Mouse (Mus musculus): ENCODE measurements around the gene Mdc1. TPM values are rescaled to one million over a fixed set of nuclear protein-coding genes. Genes with fewer than 3 reads are reported as not detected.

Mdc1 gene
- polyA plus RNA-seq, 1 experiment from 2014 or later = 13.2 TPM

GRCm38 (mm10) chr17:35832400-35833238 is 8.7 kb upstream of the Mdc1 start:
- no peak for ATAC-seq
- Histone ChIP-seq H3K36me3 (ENCODE audit: control insufficient read depth, insufficient read depth) (peaks cover 44% of the 10 kb centered on the region), H3K4me3 (replicated peaks; ENCODE audit: low read length) (no peak overlapping the region), H3K4me2 (ENCODE audit: low read length) (no peak overlapping the region), H3K27ac (ENCODE audit: low read length) (peak overlapping the region; percentile 41), H3K4me1 (replicated peaks; ENCODE audit: control insufficient read depth, insufficient read depth, low read length) (peaks cover 45% of the 10 kb centered on the region), H3K9ac (replicated peaks; ENCODE audit: low read depth, low read length) (0 out of 2 replicates have a peak overlapping the region, but pooled peaks have one; percentile 6), H3K9me3 (ENCODE audit: control insufficient read depth, low read length) (no peaks in the 10 kb centered on the region), H3K27me3 (replicated peaks; ENCODE audit: control insufficient read depth, insufficient read depth, low read length) (no peaks in the 10 kb centered on the region)
- WGBS = 64% methylated on average over 8 of the region's 8 CpGs

DNA sequence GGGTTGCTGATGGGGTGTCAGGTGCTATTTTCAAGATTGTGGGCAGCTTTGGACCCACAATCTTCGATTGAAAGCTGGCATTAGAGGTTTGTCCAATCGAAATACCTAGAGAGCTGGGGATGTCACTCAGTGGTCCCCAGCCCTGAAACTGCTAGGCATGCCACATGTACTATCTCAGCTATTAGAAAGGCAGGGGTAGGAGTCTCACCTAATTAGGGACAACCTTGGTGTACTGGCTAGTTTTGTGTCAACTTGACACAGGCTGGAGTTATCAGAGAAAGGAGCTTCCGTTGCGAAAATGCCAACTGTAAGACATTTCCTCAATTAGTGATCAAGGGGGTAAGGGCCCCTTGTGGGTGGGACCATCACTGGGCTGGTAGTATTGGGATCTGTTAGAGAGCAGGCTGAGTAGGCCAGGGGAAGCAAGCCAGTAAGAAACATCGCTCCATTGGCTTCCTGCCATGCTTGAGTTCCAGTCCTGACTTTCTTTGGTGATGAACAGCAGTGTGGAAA is 8.0 kb upstream of the Mdc1 start:
- Histone ChIP-seq H3K9ac (replicated peaks; ENCODE audit: low read depth, low read length) (no peak overlapping the region), H3K36me3 (ENCODE audit: control insufficient read depth, insufficient read depth) (peaks cover 42% of the 10 kb centered on the region), H3K27me3 (replicated peaks; ENCODE audit: control insufficient read depth, insufficient read depth, low read length) (no peaks in the 10 kb centered on the region), H3K4me1 (replicated peaks; ENCODE audit: control insufficient read depth, insufficient read depth, low read length) (peaks cover 45% of the 10 kb centered on the region), H3K27ac (ENCODE audit: low read length) (no peak overlapping the region; the same call in none of the 2 replicates), H3K9me3 (ENCODE audit: control insufficient read depth, low read length) (no peaks in the 10 kb centered on the region), H3K4me2 (ENCODE audit: low read length) (no peak overlapping the region), H3K4me3 (replicated peaks; ENCODE audit: low read length) (no peak overlapping the region)
- 19% methylated on average over 5 of the region's 5 CpGs for WGBS
- no peak for ATAC-seq

DNA sequence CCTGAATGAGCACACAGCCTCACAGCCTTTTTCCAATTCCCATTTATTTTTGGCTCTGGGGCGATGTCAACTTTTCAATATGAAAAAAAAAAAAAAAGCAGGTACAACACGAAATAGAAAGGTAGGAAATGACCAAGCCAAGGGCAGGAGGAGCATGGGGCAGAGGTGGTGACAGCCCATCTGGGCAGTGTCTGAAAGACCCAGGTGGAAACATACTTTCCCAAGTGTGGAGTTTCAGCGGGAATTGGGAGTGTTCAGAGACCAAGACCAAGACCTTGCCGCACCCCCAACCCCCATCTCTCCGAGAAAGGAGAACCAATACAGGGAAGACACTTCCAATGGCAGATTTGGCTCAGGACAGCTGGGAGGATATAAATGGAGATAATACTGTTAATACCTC is 7.4 kb upstream of the Mdc1 start:
- H3K4me3 ChIP-seq (replicated peaks; ENCODE audit: low read length) = peak overlapping the region; percentile 16
- no peaks in the 10 kb centered on the region for H3K27me3 ChIP-seq (replicated peaks; ENCODE audit: control insufficient read depth, insufficient read depth, low read length)
- H3K27ac ChIP-seq (ENCODE audit: low read length) = no peak overlapping the region
- ATAC-seq = no peak
- peaks cover 42% of the 10 kb centered on the region for H3K36me3 ChIP-seq (ENCODE audit: control insufficient read depth, insufficient read depth)
- WGBS = 54% methylated on average over 5 of the region's 5 CpGs
- peak overlapping the region; percentile 84 for H3K4me2 ChIP-seq (ENCODE audit: low read length)
- no peaks in the 10 kb centered on the region for H3K9me3 ChIP-seq (ENCODE audit: control insufficient read depth, low read length)
- 0 out of 2 replicates have a peak overlapping the region, but pooled peaks have one; percentile 23 for H3K9ac ChIP-seq (replicated peaks; ENCODE audit: low read depth, low read length)
- peaks cover 47% of the 10 kb centered on the region for H3K4me1 ChIP-seq (replicated peaks; ENCODE audit: control insufficient read depth, insufficient read depth, low read length)

- no peak for ATAC-seq
- peaks cover 42% of the 10 kb centered on the region for H3K36me3 ChIP-seq (ENCODE audit: control insufficient read depth, insufficient read depth)
- 72% methylated on average over 26 of the region's 26 CpGs for WGBS
- H3K4me2 ChIP-seq (ENCODE audit: low read length) = peak overlapping the region; percentile 84
- H3K4me1 ChIP-seq (replicated peaks; ENCODE audit: control insufficient read depth, insufficient read depth, low read length) = peaks cover 51% of the 10 kb centered on the region
- peak overlapping the region; percentile 83 for H3K9ac ChIP-seq (replicated peaks; ENCODE audit: low read depth, low read length)
- H3K4me3 ChIP-seq (replicated peaks; ENCODE audit: low read length) = peak overlapping the region; percentile 63
- peak overlapping the region; percentile 28; the same call in 1 of the 2 replicates for H3K27ac ChIP-seq (ENCODE audit: low read length)
- H3K27me3 ChIP-seq (replicated peaks; ENCODE audit: control insufficient read depth, insufficient read depth, low read length) = no peaks in the 10 kb centered on the region
- no peaks in the 10 kb centered on the region for H3K9me3 ChIP-seq (ENCODE audit: control insufficient read depth, low read length)
Measured at GRCm38 (mm10) chr17:35834696-35835422, 6.5 kb upstream of the Mdc1 start.

- no peaks in the 10 kb centered on the region for H3K27me3 ChIP-seq (replicated peaks; ENCODE audit: control insufficient read depth, insufficient read depth, low read length)
- peak overlapping the region; percentile 63 for H3K4me3 ChIP-seq (replicated peaks; ENCODE audit: low read length)
- WGBS = 67% methylated on average over 26 of the region's 26 CpGs
- peaks cover 41% of the 10 kb centered on the region for H3K36me3 ChIP-seq (ENCODE audit: control insufficient read depth, insufficient read depth)
- no peaks in the 10 kb centered on the region for H3K9me3 ChIP-seq (ENCODE audit: control insufficient read depth, low read length)
- peaks cover 47% of the 10 kb centered on the region for H3K4me1 ChIP-seq (replicated peaks; ENCODE audit: control insufficient read depth, insufficient read depth, low read length)
- H3K27ac ChIP-seq (ENCODE audit: low read length) = no peak overlapping the region; the same call in 1 of the 2 replicates
- ATAC-seq = no peak
- H3K4me2 ChIP-seq (ENCODE audit: low read length) = peak overlapping the region; percentile 84
- H3K9ac ChIP-seq (replicated peaks; ENCODE audit: low read depth, low read length) = peak overlapping the region; percentile 83
Measured at GRCm38 (mm10) chr17:35835424-35836140, 5.7 kb upstream of the Mdc1 start.

DNA sequence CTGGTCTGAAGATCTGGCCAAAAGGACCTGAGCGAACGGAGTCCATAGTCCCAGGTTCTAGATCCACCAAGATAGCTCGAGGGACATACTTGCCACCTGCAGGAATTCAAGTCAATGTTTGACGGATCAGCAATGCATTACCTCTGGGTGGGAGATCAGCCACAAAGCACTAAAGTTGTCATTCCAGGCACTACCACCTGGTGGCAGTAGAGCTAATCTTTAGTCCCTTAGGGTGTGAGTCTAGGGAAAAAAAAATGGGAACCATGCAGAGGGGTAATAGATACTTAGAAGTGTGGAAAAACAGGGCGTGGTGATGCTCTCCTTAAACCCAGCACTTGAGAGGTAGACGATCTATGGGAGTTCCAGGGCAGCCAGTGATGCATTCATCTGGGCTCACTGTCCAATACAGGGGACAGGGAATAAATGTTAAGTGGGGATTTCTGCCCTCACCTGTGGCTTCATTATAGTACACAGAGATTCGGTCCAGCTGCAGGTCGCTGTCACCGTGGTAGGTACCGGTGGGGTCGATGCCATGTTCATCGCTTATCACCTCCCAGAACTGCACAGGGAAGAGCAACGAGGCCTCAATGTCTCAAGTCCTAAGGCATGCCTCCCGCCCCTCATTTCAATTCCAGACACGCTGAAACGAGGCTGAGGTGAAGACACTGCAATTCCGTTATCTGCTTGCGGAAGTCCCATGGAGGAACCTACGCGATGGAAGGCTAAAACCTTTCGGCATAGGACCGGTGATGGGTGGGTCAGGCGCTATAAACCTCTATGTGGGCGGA is 4.9 kb upstream of the Mdc1 start:
- H3K4me3 ChIP-seq (replicated peaks; ENCODE audit: low read length) = peak overlapping the region; percentile 63
- peaks cover 49% of the 10 kb centered on the region for H3K4me1 ChIP-seq (replicated peaks; ENCODE audit: control insufficient read depth, insufficient read depth, low read length)
- peaks cover 37% of the 10 kb centered on the region for H3K36me3 ChIP-seq (ENCODE audit: control insufficient read depth, insufficient read depth)
- no peaks in the 10 kb centered on the region for H3K9me3 ChIP-seq (ENCODE audit: control insufficient read depth, low read length)
- no peaks in the 10 kb centered on the region for H3K27me3 ChIP-seq (replicated peaks; ENCODE audit: control insufficient read depth, insufficient read depth, low read length)
- peak overlapping the region; percentile 84 for H3K4me2 ChIP-seq (ENCODE audit: low read length)
- H3K9ac ChIP-seq (replicated peaks; ENCODE audit: low read depth, low read length) = peak overlapping the region; percentile 83
- 8% methylated on average over 24 of the region's 24 CpGs for WGBS
- ATAC-seq = no peak
- peak overlapping the region; percentile 94 for H3K27ac ChIP-seq (ENCODE audit: low read length)

- no peaks in the 10 kb centered on the region for H3K9me3 ChIP-seq (ENCODE audit: control insufficient read depth, low read length)
- H3K4me1 ChIP-seq (replicated peaks; ENCODE audit: control insufficient read depth, insufficient read depth, low read length) = peaks cover 52% of the 10 kb centered on the region
- ATAC-seq = peak; percentile 34
- H3K36me3 ChIP-seq (ENCODE audit: control insufficient read depth, insufficient read depth) = peaks cover 37% of the 10 kb centered on the region
- H3K4me2 ChIP-seq (ENCODE audit: low read length) = peak overlapping the region; percentile 84
- peak overlapping the region; percentile 94 for H3K27ac ChIP-seq (ENCODE audit: low read length)
- peak overlapping the region; percentile 63 for H3K4me3 ChIP-seq (replicated peaks; ENCODE audit: low read length)
- WGBS = under 1% methylated on average over 25 of the region's 25 CpGs
- H3K27me3 ChIP-seq (replicated peaks; ENCODE audit: control insufficient read depth, insufficient read depth, low read length) = no peaks in the 10 kb centered on the region
- peak overlapping the region; percentile 83 for H3K9ac ChIP-seq (replicated peaks; ENCODE audit: low read depth, low read length)
Measured at GRCm38 (mm10) chr17:35836991-35837422, 4.3 kb upstream of the Mdc1 start.

DNA sequence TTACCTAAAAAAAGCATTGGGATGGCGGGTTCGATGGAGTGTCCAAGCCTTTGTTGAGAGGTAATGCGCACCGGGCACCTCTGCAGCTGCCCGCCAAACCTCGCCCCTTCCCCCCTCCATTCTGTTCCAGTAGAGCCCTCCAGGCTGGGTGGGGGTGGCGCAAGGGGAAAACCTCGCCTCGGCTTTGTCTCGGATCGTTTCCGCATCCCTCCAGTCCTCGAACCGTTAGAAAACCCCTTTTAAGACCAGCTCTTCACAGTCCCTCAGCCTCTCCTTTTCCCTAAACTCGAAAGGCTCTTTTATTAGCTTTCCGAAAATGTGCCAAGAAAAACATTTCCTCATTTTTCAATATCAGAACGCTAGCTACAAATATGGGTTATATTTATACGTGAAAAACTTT is 3.8 kb upstream of the Mdc1 start:
- H3K36me3 ChIP-seq (ENCODE audit: control insufficient read depth, insufficient read depth) = peaks cover 35% of the 10 kb centered on the region
- peak overlapping the region; percentile 63 for H3K4me3 ChIP-seq (replicated peaks; ENCODE audit: low read length)
- ATAC-seq = no peak
- H3K4me2 ChIP-seq (ENCODE audit: low read length) = peak overlapping the region; percentile 2; the same call in 1 of the 2 replicates
- H3K27ac ChIP-seq (ENCODE audit: low read length) = peak overlapping the region; percentile 94
- peak overlapping the region; percentile 83 for H3K9ac ChIP-seq (replicated peaks; ENCODE audit: low read depth, low read length)
- no peaks in the 10 kb centered on the region for H3K27me3 ChIP-seq (replicated peaks; ENCODE audit: control insufficient read depth, insufficient read depth, low read length)
- no peaks in the 10 kb centered on the region for H3K9me3 ChIP-seq (ENCODE audit: control insufficient read depth, low read length)
- H3K4me1 ChIP-seq (replicated peaks; ENCODE audit: control insufficient read depth, insufficient read depth, low read length) = peaks cover 56% of the 10 kb centered on the region
- under 1% methylated on average over 18 of the region's 18 CpGs for WGBS
